Mouse (Mus musculus): ENCODE results near the gene Atp2c2. TPM values are rescaled to one million over a fixed set of nuclear protein-coding genes. Genes with fewer than 3 reads are reported as not detected.
A peak's percentile ranks its signal among the peaks of the same experiment; 100 is the strongest.

Gene Atp2c2
- polyA plus RNA-seq, 1 experiment from 2014 or later = 3.8 TPM

DNA sequence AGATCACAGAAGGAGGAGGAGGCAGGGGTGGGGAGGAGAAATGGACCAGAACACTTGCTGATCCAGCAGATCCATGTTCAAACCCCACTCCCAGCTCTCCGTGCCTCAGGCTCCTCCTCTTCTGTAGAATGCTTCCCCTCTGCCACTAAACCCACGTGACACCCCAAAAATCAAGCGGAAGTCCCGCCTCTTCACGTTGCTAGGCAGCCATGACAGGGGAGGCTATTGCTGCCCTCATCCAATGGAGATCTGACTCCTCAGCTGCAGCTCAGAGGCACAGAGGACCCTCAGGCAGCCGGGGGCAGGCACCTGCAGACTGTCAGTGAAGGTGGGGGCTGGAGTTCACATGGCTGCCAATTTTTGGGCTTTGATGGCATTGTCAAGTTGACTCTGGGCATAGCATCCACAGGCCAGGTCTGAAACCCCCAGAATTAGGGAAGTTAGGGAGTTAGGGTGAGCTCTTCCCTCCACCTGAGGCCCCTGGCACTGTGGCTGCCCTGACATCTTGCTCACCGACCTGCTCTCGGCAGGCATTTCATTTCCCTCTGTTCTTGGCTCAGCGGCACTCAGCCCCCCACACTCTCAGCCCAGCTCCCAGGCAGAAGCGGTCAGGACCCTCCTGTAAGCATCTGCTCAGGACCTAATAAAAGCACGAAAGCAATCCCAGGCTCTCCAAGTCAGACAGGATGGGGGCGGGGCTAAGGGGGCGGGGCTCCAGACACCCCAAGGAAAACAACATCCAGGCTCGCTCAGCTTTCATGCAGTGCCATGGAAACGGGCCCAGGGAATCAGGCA, 98.6 kb downstream of the Atp2c2 start:
- 11% methylated on average over 15 of the region's 15 CpGs for WGBS
- Histone ChIP-seq H3K36me3 (replicated peaks) (no peaks in the 10 kb centered on the region), H3K4me3 (peak overlapping the region; percentile 45), H3K27me3 (replicated peaks; ENCODE audit: low read depth, poor library complexity, severe bottlenecking) (no peaks in the 10 kb centered on the region), H3K27ac (replicated peaks) (peak overlapping the region; percentile 82), H3K9me3 (no peaks in the 10 kb centered on the region), H3K4me1 (peaks cover 64% of the 10 kb centered on the region)
- peak; percentile 85 for DNase-seq (ENCODE audit: low spot score)

DNA sequence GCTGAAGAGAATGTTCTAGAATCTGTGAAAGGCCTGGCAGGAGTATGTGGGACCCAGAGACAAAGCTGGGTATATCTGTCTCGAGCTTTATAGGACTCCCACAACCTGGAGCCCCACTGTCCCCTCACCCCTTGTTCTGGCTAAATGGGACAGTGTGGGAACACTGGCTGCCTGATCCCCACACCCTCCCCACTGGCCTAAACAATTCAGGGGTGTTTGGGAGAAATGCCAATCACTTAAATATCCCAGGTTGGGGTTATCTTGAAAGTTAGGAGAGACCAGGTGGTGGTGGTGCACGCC, 99.1 kb downstream of the Atp2c2 start:
- no peak for DNase-seq (ENCODE audit: low spot score)
- peaks cover 63% of the 10 kb centered on the region for H3K4me1 ChIP-seq
- no peaks in the 10 kb centered on the region for H3K27me3 ChIP-seq (replicated peaks; ENCODE audit: low read depth, poor library complexity, severe bottlenecking)
- peak overlapping the region; percentile 45 for H3K4me3 ChIP-seq
- WGBS = 65% methylated on average over 2 of the region's 2 CpGs
- no peaks in the 10 kb centered on the region for H3K9me3 ChIP-seq
- no peaks in the 10 kb centered on the region for H3K36me3 ChIP-seq (replicated peaks)
- peak overlapping the region; percentile 82 for H3K27ac ChIP-seq (replicated peaks)

DNA sequence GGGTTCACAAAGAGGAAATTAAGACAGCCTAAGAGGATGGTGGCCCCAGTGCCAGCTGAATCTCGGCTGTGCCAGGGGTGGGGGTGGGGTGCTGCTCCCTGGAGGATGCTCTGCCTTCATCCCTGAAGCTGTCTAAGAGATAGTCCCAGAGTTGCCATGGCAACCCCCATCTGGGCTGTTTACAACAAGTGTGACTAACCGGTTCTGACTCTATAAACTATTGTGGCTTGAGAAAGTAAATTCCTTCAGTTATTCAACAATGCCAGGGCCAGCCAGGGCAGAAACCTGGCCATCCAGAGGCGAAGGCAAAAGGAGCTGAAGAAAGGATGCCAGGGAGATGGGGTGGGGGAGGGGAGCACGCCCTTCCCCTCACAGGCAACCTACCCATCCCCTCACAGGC, 101.4 kb downstream of the Atp2c2 start:
- H3K9me3 ChIP-seq = no peaks in the 10 kb centered on the region
- peak overlapping the region; percentile 58; the same call in 1 of the 2 replicates for H3K27ac ChIP-seq (replicated peaks)
- H3K27me3 ChIP-seq (replicated peaks; ENCODE audit: low read depth, poor library complexity, severe bottlenecking) = no peaks in the 10 kb centered on the region
- no peaks in the 10 kb centered on the region for H3K36me3 ChIP-seq (replicated peaks)
- peaks cover 62% of the 10 kb centered on the region for H3K4me1 ChIP-seq
- WGBS = 18% methylated on average over 4 of the region's 4 CpGs
- H3K4me3 ChIP-seq = no peak overlapping the region
- DNase-seq (ENCODE audit: low spot score) = no peak

DNA sequence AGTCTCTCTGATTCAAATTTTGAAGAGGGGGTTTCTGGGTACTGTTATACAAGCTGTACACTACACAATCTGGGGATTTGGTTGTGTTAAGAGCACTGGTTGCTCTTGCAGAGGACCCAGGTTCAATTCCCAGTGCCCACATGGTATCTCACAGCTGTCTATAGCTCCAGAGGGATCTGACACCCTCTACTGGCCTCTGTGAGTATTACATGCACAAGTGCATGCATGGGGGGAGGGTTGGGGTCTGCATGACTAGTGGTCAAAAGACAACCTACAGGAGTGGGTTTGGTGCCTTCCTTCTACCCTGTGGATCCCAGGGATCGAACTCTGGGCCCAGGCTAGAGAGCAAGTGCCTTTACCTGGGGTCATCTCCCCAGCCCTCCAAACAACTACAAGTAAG, 102.8 kb downstream of the Atp2c2 start:
- H3K27ac ChIP-seq (replicated peaks) = no peak overlapping the region
- WGBS = 86% methylated on average over 1 of the region's 1 CpGs
- peaks cover 12% of the 10 kb centered on the region for H3K36me3 ChIP-seq (replicated peaks)
- H3K27me3 ChIP-seq (replicated peaks; ENCODE audit: low read depth, poor library complexity, severe bottlenecking) = no peaks in the 10 kb centered on the region
- no peak overlapping the region for H3K4me3 ChIP-seq
- H3K4me1 ChIP-seq = peaks cover 57% of the 10 kb centered on the region
- H3K9me3 ChIP-seq = no peaks in the 10 kb centered on the region
- DNase-seq (ENCODE audit: low spot score) = no peak

DNA sequence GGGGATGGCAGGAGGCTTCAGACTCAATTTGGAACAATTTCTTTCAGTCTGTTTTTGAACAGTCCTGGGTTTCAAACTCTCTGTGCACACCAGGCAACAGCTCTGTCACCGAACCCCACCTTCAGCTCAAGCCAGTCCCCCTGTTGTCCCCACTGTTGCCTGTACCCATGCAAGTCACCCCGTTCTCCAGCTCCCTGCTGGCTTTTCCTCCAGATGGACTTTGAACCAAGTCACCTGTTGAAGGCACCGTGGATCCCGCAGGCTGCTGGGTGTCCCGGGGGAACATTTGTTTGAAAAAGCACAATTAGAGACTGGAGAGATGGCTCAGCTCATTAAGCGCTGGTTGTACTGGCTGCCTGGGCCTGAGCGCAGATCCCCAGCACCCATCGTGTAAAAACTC, 105.5 kb downstream of the Atp2c2 start:
- 77% methylated on average over 8 of the region's 8 CpGs for WGBS
- H3K4me1 ChIP-seq = peaks cover 45% of the 10 kb centered on the region
- H3K4me3 ChIP-seq = no peak overlapping the region
- no peak overlapping the region; the same call in 1 of the 2 replicates for H3K27ac ChIP-seq (replicated peaks)
- no peaks in the 10 kb centered on the region for H3K9me3 ChIP-seq
- DNase-seq (ENCODE audit: low spot score) = no peak
- H3K36me3 ChIP-seq (replicated peaks) = peaks cover 39% of the 10 kb centered on the region
- no peaks in the 10 kb centered on the region for H3K27me3 ChIP-seq (replicated peaks; ENCODE audit: low read depth, poor library complexity, severe bottlenecking)

DNA sequence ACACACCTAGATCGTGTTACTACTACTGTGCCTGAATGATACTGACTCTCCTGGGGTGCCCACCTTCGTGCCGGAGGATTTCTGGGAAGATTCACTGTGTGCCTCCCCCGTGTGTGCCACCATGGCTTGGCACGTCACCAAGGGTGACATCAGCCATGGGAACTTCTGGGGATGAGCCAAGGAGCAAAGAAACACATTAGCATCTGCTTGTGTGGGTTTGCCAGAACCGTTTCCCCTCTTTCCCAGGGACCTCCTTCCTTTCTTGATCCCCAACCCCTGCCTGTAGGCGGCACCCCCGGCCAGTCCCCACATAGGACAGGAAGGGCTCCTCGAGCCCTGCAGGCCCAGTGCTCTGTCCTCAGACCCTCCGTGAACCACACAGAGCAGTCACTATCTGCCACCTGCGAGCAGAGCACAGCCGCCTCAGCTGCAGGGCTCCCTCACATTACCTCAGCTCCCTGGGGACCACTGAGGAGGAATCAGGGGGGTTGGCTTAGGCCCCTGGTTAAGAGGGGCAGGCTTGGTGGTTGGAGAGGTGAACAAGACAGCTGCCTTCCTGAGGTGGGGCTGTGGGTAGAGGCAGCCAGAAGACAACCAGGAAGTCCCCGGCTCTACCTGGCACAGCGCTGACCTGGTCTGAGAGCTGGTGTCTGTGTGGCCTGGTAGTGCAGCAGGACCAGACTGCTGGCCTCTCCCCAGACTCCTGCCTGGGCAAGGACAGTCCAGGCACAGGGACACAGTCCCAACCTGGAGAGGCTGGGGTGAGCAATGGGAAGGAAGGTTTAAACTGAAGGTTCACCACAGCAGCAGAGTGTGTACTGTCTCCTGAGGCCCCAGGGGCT, 106.8 kb downstream of the Atp2c2 start:
- H3K27me3 ChIP-seq (replicated peaks; ENCODE audit: low read depth, poor library complexity, severe bottlenecking) = no peaks in the 10 kb centered on the region
- H3K4me1 ChIP-seq = peaks cover 43% of the 10 kb centered on the region
- no peaks in the 10 kb centered on the region for H3K9me3 ChIP-seq
- 76% methylated on average over 14 of the region's 14 CpGs for WGBS
- no peak overlapping the region for H3K4me3 ChIP-seq
- H3K27ac ChIP-seq (replicated peaks) = peak overlapping the region; percentile 55
- peaks cover 42% of the 10 kb centered on the region for H3K36me3 ChIP-seq (replicated peaks)
- DNase-seq (ENCODE audit: low spot score) = no peak

Other genes with a start within 250 kb of the Atp2c2 start
- 1.9 and 2.1 TPM in 2 replicates for gene Slc38a8, start 198.3 kb upstream of the Atp2c2 start, polyA plus RNA-seq (2016; fragmentation: Nextera tagmentation; extraction: Ambion mirVana)
- gene Mbtps1, start 141.3 kb upstream of the Atp2c2 start, polyA plus RNA-seq (2016; fragmentation: Nextera tagmentation; extraction: Ambion mirVana) = 120 and 121 TPM in 2 replicates
- 42.0 and 43.5 TPM in 2 replicates for gene Hsdl1, start 124.8 kb upstream of the Atp2c2 start, polyA plus RNA-seq (2016; fragmentation: Nextera tagmentation; extraction: Ambion mirVana)
- gene Dnaaf1, start 124.8 kb upstream of the Atp2c2 start, polyA plus RNA-seq (2016; fragmentation: Nextera tagmentation; extraction: Ambion mirVana) = 0.11 and 0.15 TPM in 2 replicates
- 15.7 and 17.8 TPM in 2 replicates for gene Taf1c, start 94.8 kb upstream of the Atp2c2 start, polyA plus RNA-seq (2016; fragmentation: Nextera tagmentation; extraction: Ambion mirVana)
- gene Adad2, start 87.3 kb upstream of the Atp2c2 start, polyA plus RNA-seq (2016; fragmentation: Nextera tagmentation; extraction: Ambion mirVana) = 0.27 TPM in 1 of 2 replicates, not detected in the other
- 0.22 and 0.47 TPM in 2 replicates for gene Kcng4, start 64.3 kb upstream of the Atp2c2 start, polyA plus RNA-seq (2016; fragmentation: Nextera tagmentation; extraction: Ambion mirVana)
- gene Wfdc1, start 33.6 kb upstream of the Atp2c2 start, polyA plus RNA-seq (2016; fragmentation: Nextera tagmentation; extraction: Ambion mirVana) = 3.8 and 4.5 TPM in 2 replicates
- 12.8 and 14.5 TPM in 2 replicates for gene Tldc1, start 78.4 kb downstream of the Atp2c2 start, polyA plus RNA-seq (2016; fragmentation: Nextera tagmentation; extraction: Ambion mirVana)
- gene Cotl1, start 140.5 kb downstream of the Atp2c2 start, polyA plus RNA-seq (2016; fragmentation: Nextera tagmentation; extraction: Ambion mirVana) = 137 and 149 TPM in 2 replicates
- 10.4 and 11.3 TPM in 2 replicates for gene Klhl36, start 162.3 kb downstream of the Atp2c2 start, polyA plus RNA-seq (2016; fragmentation: Nextera tagmentation; extraction: Ambion mirVana)
- gene Usp10, start 210.4 kb downstream of the Atp2c2 start, polyA plus RNA-seq (2016; fragmentation: Nextera tagmentation; extraction: Ambion mirVana) = 234 and 241 TPM in 2 replicates
- gene Gm20388, start 210.8 kb downstream of the Atp2c2 start, polyA plus RNA-seq (2016; fragmentation: Nextera tagmentation; extraction: Ambion mirVana) = 1.1 and 3.6 TPM in 2 replicates